Mouse (Mus musculus): Measurements from ENCODE around the gene Cacna1d.

DNA sequence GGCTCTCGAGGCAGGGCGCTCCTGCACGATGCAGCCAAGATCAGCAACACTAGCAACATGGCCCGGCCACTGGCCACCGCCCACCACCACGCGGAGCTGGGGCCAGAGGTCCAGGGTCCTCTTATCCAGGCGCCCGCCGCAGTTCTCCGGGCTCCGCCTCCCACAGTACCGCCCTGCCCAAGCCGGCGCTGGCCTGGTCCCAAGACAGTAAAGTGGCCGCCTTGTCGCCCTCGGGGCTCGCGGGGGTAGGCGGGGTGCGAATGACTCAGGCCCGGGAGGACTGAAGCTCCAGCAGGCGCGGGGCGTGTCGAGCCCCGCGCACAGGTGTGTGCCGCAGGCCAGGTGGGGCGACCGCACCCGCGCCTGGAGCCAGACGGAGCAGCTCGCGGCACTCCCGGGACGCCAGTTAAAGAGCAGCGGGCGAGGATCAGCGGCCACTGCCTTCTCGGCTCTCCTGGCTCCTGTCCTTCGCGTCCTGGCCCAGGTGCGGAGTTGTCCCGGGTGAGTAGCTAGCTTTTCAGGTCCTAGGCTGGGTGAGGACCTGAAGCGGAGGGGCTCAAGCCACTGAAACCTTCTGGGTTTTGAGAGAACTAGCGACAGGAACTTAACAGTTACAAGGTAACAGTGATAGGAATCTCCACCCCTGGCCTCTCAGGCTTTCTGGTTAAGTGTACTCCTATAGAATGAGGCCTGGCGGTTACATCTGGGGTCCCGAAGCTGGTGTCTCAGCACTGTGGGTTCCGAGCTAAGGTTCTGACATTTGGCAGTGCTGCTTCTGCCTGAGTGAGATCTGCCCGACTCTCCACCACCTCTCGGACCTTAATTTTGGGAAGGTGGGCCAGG is 482.3 kb downstream of the Cacna1d start, which contains the start of the genes Il17rb and Chdh:
- TF ChIP-seq CTCF (IDR thresholded peaks at IDR 0.05; ENCODE audit: low read depth) (no peak), EP300 (optimal IDR thresholded peaks at IDR 0.05) (no peak)

Data from stomach, postnatal 0 days (tissue).